Mouse (Mus musculus): ENCODE data around the gene Ccdc189. TPM values are rescaled to one million over a fixed set of nuclear protein-coding genes. Genes with fewer than 3 reads are reported as not detected.

Gene Ccdc189
- 7.6 and 9.4 TPM in 2 replicates for polyA plus RNA-seq (2015; fragmentation: Nextera tagmentation; extraction: Ambion mirVana)

GRCm38 (mm10) chr7:127588011-127588871 lies at the start of gene Ccdc189, which contains the start of gene Rnf40:
Gene Ccdc189, minus strand, starts transcription at chr7:127588595.
Gene Rnf40, plus strand, starts transcription at chr7:127588767.

GRCm38 (mm10) chr7:127614891-127615843 lies 26.8 kb upstream of the Ccdc189 start, which contains the start of gene Zfp629:
Gene Zfp629, minus strand, starts transcription at chr7:127615797.

GRCm38 (mm10) chr7:127572895-127573471 lies 15.4 kb downstream of the Ccdc189 start, which contains the start of gene Phkg2:
Gene Phkg2, plus strand, starts transcription at chr7:127573340.

GRCm38 (mm10) chr7:127561340-127561858 lies 27.0 kb downstream of the Ccdc189 start, which contains the start of gene Tmem265:
Gene Tmem265, plus strand, starts transcription at chr7:127561390.

Other genes starting within 250 kb of the Ccdc189 start
- gene Zfp768, start 243.0 kb downstream of the Ccdc189 start, polyA plus RNA-seq (2015; fragmentation: Nextera tagmentation; extraction: Ambion mirVana): 3.2 and 4.1 TPM in 2 replicates
- 2.5 TPM in 2 replicates for gene Zfp747, start 212.5 kb downstream of the Ccdc189 start, polyA plus RNA-seq (2015; fragmentation: Nextera tagmentation; extraction: Ambion mirVana)
- 1.3 and 1.8 TPM in 2 replicates for gene 9130019O22Rik, start 201.4 kb downstream of the Ccdc189 start, polyA plus RNA-seq (2015; fragmentation: Nextera tagmentation; extraction: Ambion mirVana)
- 1.7 and 1.9 TPM in 2 replicates for gene E430018J23Rik, start 195.0 kb downstream of the Ccdc189 start, polyA plus RNA-seq (2015; fragmentation: Nextera tagmentation; extraction: Ambion mirVana)
- 1.7 and 2.2 TPM in 2 replicates for gene Zfp764, start 181.8 kb downstream of the Ccdc189 start, polyA plus RNA-seq (2015; fragmentation: Nextera tagmentation; extraction: Ambion mirVana)
- 17.4 and 22.2 TPM in 2 replicates for gene Zfp688, start 166.5 kb downstream of the Ccdc189 start, polyA plus RNA-seq (2015; fragmentation: Nextera tagmentation; extraction: Ambion mirVana)
- gene Zfp689, start 139.4 kb downstream of the Ccdc189 start, polyA plus RNA-seq (2015; fragmentation: Nextera tagmentation; extraction: Ambion mirVana): 2.5 and 3.2 TPM in 2 replicates
- gene Prr14, start 129.0 kb downstream of the Ccdc189 start, polyA plus RNA-seq (2015; fragmentation: Nextera tagmentation; extraction: Ambion mirVana): 27.6 and 29.6 TPM in 2 replicates
- gene Fbrs, start 109.4 kb downstream of the Ccdc189 start, polyA plus RNA-seq (2015; fragmentation: Nextera tagmentation; extraction: Ambion mirVana): 8.0 and 13.0 TPM in 2 replicates
- 16.1 and 18.0 TPM in 2 replicates for gene Srcap, start 76.6 kb downstream of the Ccdc189 start, polyA plus RNA-seq (2015; fragmentation: Nextera tagmentation; extraction: Ambion mirVana)
- 9.1 and 10.1 TPM in 2 replicates for gene Gm42715, start 69.0 kb downstream of the Ccdc189 start, polyA plus RNA-seq (2015; fragmentation: Nextera tagmentation; extraction: Ambion mirVana)
- gene Tmem265, start 27.2 kb downstream of the Ccdc189 start, polyA plus RNA-seq (2015; fragmentation: Nextera tagmentation; extraction: Ambion mirVana): 4.8 and 7.5 TPM in 2 replicates
- 30.1 and 30.9 TPM in 2 replicates for gene Phkg2, start 15.3 kb downstream of the Ccdc189 start, polyA plus RNA-seq (2015; fragmentation: Nextera tagmentation; extraction: Ambion mirVana)
- gene Rnf40, start 172 bp upstream of the Ccdc189 start, polyA plus RNA-seq (2015; fragmentation: Nextera tagmentation; extraction: Ambion mirVana): 22.3 and 22.4 TPM in 2 replicates
- gene Zfp629, start 27.2 kb upstream of the Ccdc189 start, polyA plus RNA-seq (2015; fragmentation: Nextera tagmentation; extraction: Ambion mirVana): 1.7 and 2.2 TPM in 2 replicates
- 27.9 and 29.8 TPM in 2 replicates for gene Bcl7c, start 120.3 kb upstream of the Ccdc189 start, polyA plus RNA-seq (2015; fragmentation: Nextera tagmentation; extraction: Ambion mirVana)
- gene Ctf1, start 124.1 kb upstream of the Ccdc189 start, polyA plus RNA-seq (2015; fragmentation: Nextera tagmentation; extraction: Ambion mirVana): 2.5 and 3.2 TPM in 2 replicates
- 0.15 and 0.26 TPM in 2 replicates for gene Ctf2, start 143.6 kb upstream of the Ccdc189 start, polyA plus RNA-seq (2015; fragmentation: Nextera tagmentation; extraction: Ambion mirVana)
- gene Fbxl19, start 155.9 kb upstream of the Ccdc189 start, polyA plus RNA-seq (2015; fragmentation: Nextera tagmentation; extraction: Ambion mirVana): 4.8 and 4.9 TPM in 2 replicates
- 14.0 and 17.9 TPM in 2 replicates for gene Orai3, start 181.2 kb upstream of the Ccdc189 start, polyA plus RNA-seq (2015; fragmentation: Nextera tagmentation; extraction: Ambion mirVana)
- gene Setd1a, start 188.1 kb upstream of the Ccdc189 start, polyA plus RNA-seq (2015; fragmentation: Nextera tagmentation; extraction: Ambion mirVana): 13.0 and 14.9 TPM in 2 replicates
- not detected in 2 replicates for gene Gm49388, start 197.0 kb upstream of the Ccdc189 start, polyA plus RNA-seq (2015; fragmentation: Nextera tagmentation; extraction: Ambion mirVana)
- gene Hsd3b7, start 212.0 kb upstream of the Ccdc189 start, polyA plus RNA-seq (2015; fragmentation: Nextera tagmentation; extraction: Ambion mirVana): 15.4 and 17.9 TPM in 2 replicates
- 31.5 and 36.4 TPM in 2 replicates for gene Stx4a, start 235.7 kb upstream of the Ccdc189 start, polyA plus RNA-seq (2015; fragmentation: Nextera tagmentation; extraction: Ambion mirVana)
- gene Stx1b, start 236.0 kb upstream of the Ccdc189 start, polyA plus RNA-seq (2015; fragmentation: Nextera tagmentation; extraction: Ambion mirVana): 0.32 and 0.75 TPM in 2 replicates